20 mouse cellular contexts compared by ENCODE assay signal in genomic region chr1:165013428-165013827, GRCm38 (mm10).
"Had no signal": no experiment of that assay in that cellular context is flagged by ENCODE, and none has a peak within 500 bp of the region (broad histone marks: within the 10 kb centered on the region; RNA-seq: fewer than 3 reads in every experiment).

No protein-coding gene starts in this region.

- H3K9ac ChIP-seq: limb, embryonic 12.5 days; limb, embryonic 15.5 days; liver, embryonic 14.5 days; liver, postnatal 0 days; lung, embryonic 14.5 days; midbrain, embryonic 13.5 days; neural tube, embryonic 13.5 days; stomach, embryonic 15.5 days had no signal

- H3K27ac ChIP-seq: limb, embryonic 12.5 days; limb, embryonic 15.5 days; liver, embryonic 14.5 days; midbrain, embryonic 13.5 days; neural tube, embryonic 13.5 days; stomach, embryonic 15.5 days had no signal

- H3K4me1 ChIP-seq: limb, embryonic 12.5 days; limb, embryonic 15.5 days; stomach, embryonic 15.5 days had no signal

- ATAC-seq: liver, postnatal 0 days; midbrain, embryonic 13.5 days; midbrain, embryonic 16.5 days had no signal

- DNase-seq: kidney, adult 9 months; kidney, postnatal 14 days; kidney, postnatal 4 days; left cerebral cortex, postnatal 4 days; liver, postnatal 0 days; lung, embryonic 14.5 days; lung, postnatal 14 days; retina, postnatal 1 day; right cerebral cortex, postnatal 25 days; spleen, adult 18-20 months; thymus, postnatal 36 days had no signal

- H3K36me3 ChIP-seq: limb, embryonic 12.5 days; limb, embryonic 15.5 days; midbrain, embryonic 13.5 days; neural tube, embryonic 13.5 days; stomach, embryonic 15.5 days had no signal

- H3K4me2 ChIP-seq: limb, embryonic 12.5 days; limb, embryonic 15.5 days; liver, embryonic 11.5 days; lung, embryonic 14.5 days; midbrain, embryonic 13.5 days; neural tube, embryonic 13.5 days; stomach, embryonic 15.5 days had no signal

- H3K27me3 ChIP-seq: limb, embryonic 12.5 days; limb, embryonic 15.5 days; midbrain, embryonic 13.5 days; neural tube, embryonic 13.5 days; stomach, embryonic 15.5 days had no signal

- H3K9me3 ChIP-seq: limb, embryonic 12.5 days; limb, embryonic 15.5 days; midbrain, embryonic 13.5 days; neural tube, embryonic 13.5 days; stomach, embryonic 15.5 days had no signal

- H3K4me3 ChIP-seq: limb, embryonic 12.5 days; limb, embryonic 15.5 days; midbrain, embryonic 13.5 days; myocyte; neural tube, embryonic 13.5 days; stomach, embryonic 15.5 days had no signal
